Mouse (Mus musculus) liver, embryonic 14.5 days (tissue): Measurements from ENCODE around the gene Kdm3a. TPM values are rescaled to one million over a fixed set of nuclear protein-coding genes. Genes with fewer than 3 reads are reported as not detected.

ENCODE experiments used
- ATAC-seq: fragments of 200-750 bp; cut with Nextera tagmentation; 2 replicates; pipeline ENCODE4 v1.8.0; 2017; ENCODE audit warnings: moderate number of reproducible peaks, mild to moderate bottlenecking, moderate library complexity; ENCODE audit not compliant: insufficient read depth
- DNase-seq, 3 experiments: peaks; one replicate each; pipeline ENCODE4 v3.0.0-alpha.2; 2012 to 2013; ENCODE audit warnings: low read depth in 3 of 3, low spot score in 3 of 3
- H3K27ac ChIP-seq: fragments of 300-500 bp; sonication (generic); 2 replicates; pipeline ENCODE4 v1.5.1; 2014; ENCODE audit warnings: moderate library complexity, mild to moderate bottlenecking, control low read depth, inconsistent platforms
- H3K27me3 ChIP-seq: fragments of 300-500 bp; sonication (generic); 2 replicates; pipeline ENCODE4 v1.6.1; 2014; ENCODE audit warnings: mild to moderate bottlenecking, low read length, moderate library complexity; ENCODE audit not compliant: control insufficient read depth, insufficient read depth
- H3K36me3 ChIP-seq: fragments of 300-500 bp; sonication (generic); replicated peaks from 2 replicates; pipeline ENCODE4 v1.6.1; 2014; ENCODE audit warnings: low read depth; ENCODE audit not compliant: control insufficient read depth, insufficient read depth
- H3K4me1 ChIP-seq, 2 experiments: fragments of 200-500 bp in 1 of 2; fragments of 300-500 bp in 1 of 2; sonication (generic) in 1 of 2; replicated peaks; 2 replicates each; pipeline ENCODE4 v1.6.1; 2012 to 2014; ENCODE audit warnings: antibody characterized with exemption in 1 of 2, inconsistent platforms in 1 of 2, low read length in 1 of 2; ENCODE audit not compliant: control insufficient read depth in 2 of 2, insufficient read depth in 2 of 2
- H3K4me2 ChIP-seq: fragments of 300-500 bp; sonication (generic); 2 replicates; pipeline ENCODE4 v1.6.1; 2014; ENCODE audit warnings: low read depth, mild to moderate bottlenecking, control low read depth, moderate library complexity
- H3K4me3 ChIP-seq, 2 experiments: fragments of 200-500 bp in 1 of 2; fragments of 300-500 bp in 1 of 2; sonication (generic) in 1 of 2; 2 replicates each; pipeline ENCODE4 v1.5.1; 2012 to 2014; ENCODE audit warnings: low read depth in 2 of 2, low read length in 2 of 2, mild to moderate bottlenecking in 2 of 2, control low read depth in 1 of 2, inconsistent platforms in 1 of 2, moderate library complexity in 1 of 2; ENCODE audit not compliant: insufficient read depth in 1 of 2
- H3K9ac ChIP-seq: fragments of 300-500 bp; sonication (generic); replicated peaks from 2 replicates; pipeline ENCODE4 v1.6.1; 2014; ENCODE audit warnings: mild to moderate bottlenecking, control low read depth, moderate library complexity
- H3K9me3 ChIP-seq: fragments of 300-500 bp; sonication (generic); 2 replicates; pipeline ENCODE4 v1.6.1; 2016; ENCODE audit warnings: low read length, mixed read lengths; ENCODE audit not compliant: control insufficient read depth
- CTCF ChIP-seq: IDR thresholded peaks from 2 replicates; pipeline ENCODE4 v1.5.1; 2016; ENCODE audit warnings: antibody characterized with exemption, low read depth, control low read depth
- EP300 ChIP-seq: IDR thresholded peaks from 2 replicates; pipeline ENCODE4 v1.6.1; 2016; ENCODE audit warnings: antibody characterized with exemption, low read depth
- WGBS: fragments of 180-500 bp; shearing (Covaris S2); extraction: QIAGEN DNeasy Blood & Tissue Kit; methylation state at CpG from one replicate; pipeline ENCODE4 v1.1.7; 2014; ENCODE audit not compliant: insufficient replicate concordance; 5-methylcytosine and 5-hydroxymethylcytosine counted together
- polyA plus RNA-seq, 2 experiments: library from polyadenylated mRNA; depleted of rRNA in 1 of 2; stranded (reverse) in 1 of 2; unstranded in 1 of 2; fragments of >200 nt; fragmentation: Nextera tagmentation in 1 of 2; extraction: Ambion mirVana in 1 of 2; gene quantifications; 2 replicates each; pipeline versions ENCODE4 v1.2.1 to v1.2.3; 2012 to 2014

Gene Kdm3a
- polyA plus RNA-seq, 2 experiments = 8.6 to 11.8 TPM

DNA sequence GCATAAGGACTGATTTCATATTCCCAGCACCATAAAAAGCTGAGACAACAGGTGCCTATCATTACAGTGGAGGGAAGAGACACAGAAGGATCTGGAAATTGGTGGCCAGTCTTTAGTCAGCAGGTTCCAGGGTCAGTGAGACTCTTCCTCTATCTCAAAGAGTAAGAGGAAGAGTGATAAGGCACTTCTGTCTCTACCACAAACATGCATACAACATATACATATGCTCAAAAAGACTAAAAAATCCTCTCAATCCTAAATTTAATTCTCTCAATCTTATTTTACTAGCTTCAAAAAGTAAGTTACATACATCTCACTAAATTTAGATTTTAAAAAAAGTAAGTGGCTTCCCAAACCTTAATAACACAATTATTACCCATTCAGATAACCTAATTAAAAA, 5.5 kb downstream of the Kdm3a start:
- Histone ChIP-seq H3K9me3 (no peaks in the 10 kb centered on the region), H3K36me3 (peaks cover 40% of the 10 kb centered on the region)
- TF ChIP-seq EP300 (no peak), CTCF (no peak)

DNA sequence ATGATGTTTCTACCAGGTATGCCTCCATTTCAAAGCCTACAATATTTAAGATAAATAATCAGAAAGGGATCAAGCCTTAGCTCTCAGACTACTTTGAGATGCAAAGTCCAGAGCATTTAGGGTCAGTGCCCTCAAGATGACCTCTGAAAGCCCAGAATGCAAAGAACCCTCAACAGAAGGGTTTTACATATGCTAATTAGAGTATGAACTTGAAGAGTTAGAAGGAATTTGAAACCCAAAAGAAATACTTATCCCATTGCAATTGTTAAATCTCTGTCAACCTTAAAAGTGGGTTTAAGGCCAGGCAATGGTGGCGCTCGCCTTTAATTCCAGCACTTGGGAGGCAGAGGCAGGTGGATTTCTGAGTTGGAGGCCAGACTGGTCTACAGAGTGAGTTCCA, 6.8 kb downstream of the Kdm3a start:
- no peak overlapping the region for H3K4me2 ChIP-seq
- H3K4me1 ChIP-seq = peaks cover 4 to 6% of the 10 kb centered on the region in 2 experiments
- H3K27me3 ChIP-seq = no peaks in the 10 kb centered on the region
- 87% methylated on average over 2 of the region's 2 CpGs for WGBS
- TF ChIP-seq CTCF = no peak
- TF ChIP-seq EP300 = no peak
- DNase-seq (no peak), ATAC-seq (no peak)
- H3K27ac ChIP-seq = no peak overlapping the region
- H3K9ac ChIP-seq = no peak overlapping the region
- no peaks in the 10 kb centered on the region for H3K9me3 ChIP-seq
- H3K4me3 ChIP-seq = no peak overlapping the region
- H3K36me3 ChIP-seq = peaks cover 42% of the 10 kb centered on the region

More for the DNA sequence above, 5.5 kb downstream of the Kdm3a start:
- Histone ChIP-seq H3K27me3 (no peaks in the 10 kb centered on the region), H3K4me3 (no peak overlapping the region), H3K4me1 (peaks cover 12 to 13% of the 10 kb centered on the region in 2 experiments), H3K9ac (no peak overlapping the region), H3K4me2 (no peak overlapping the region), H3K27ac (no peak overlapping the region)
- DNase-seq = no peak
- ATAC-seq = no peak

DNA sequence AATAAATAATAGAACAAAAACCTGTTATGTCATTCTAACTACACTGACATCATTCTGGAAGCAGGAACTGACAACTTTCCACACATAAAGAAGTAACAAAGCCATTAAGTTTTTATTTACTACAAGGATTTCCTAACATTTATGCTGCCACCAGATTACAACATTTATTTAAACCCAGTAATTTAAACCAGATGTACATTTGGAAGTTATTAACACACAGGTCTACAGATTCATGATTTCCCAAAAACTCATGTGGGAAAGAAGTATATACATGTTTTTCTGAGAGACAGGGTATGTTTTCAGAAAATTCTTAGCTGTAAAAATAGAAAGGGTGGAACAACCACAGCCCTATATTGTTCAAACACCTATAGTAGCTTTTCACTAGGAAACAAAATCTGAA, 8.1 kb downstream of the Kdm3a start:
- Histone ChIP-seq H3K27ac (no peak overlapping the region), H3K4me1 (no peaks in the 10 kb centered on the region), H3K4me2 (no peak overlapping the region), H3K9me3 (no peaks in the 10 kb centered on the region), H3K9ac (no peak overlapping the region), H3K4me3 (no peak overlapping the region), H3K27me3 (no peaks in the 10 kb centered on the region), H3K36me3 (peaks cover 48% of the 10 kb centered on the region)
- ATAC-seq (no peak), DNase-seq (no peak)
- TF ChIP-seq CTCF = no peak
- TF ChIP-seq EP300 = no peak

DNA sequence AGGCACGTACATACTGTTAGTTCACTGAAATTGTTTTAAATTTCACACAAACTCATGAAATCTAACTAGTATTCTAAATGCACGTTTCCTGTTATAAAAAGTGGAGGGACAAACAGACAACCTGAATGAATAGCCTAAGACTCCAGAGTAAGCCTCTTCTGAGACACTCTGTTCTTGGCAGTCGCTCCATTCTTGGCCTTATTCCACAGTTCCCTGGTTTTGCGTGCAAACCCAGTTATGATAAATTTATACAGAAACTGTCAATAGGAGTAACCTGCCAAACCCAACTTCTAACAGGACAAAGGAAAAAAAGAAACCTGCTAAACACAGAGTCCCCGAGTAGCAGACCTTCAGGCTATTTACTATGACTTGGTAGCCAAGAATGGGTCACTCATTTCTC, 10.8 kb downstream of the Kdm3a start:
- Histone ChIP-seq H3K27ac (no peak overlapping the region), H3K4me3 (no peak overlapping the region), H3K9me3 (no peaks in the 10 kb centered on the region), H3K4me2 (no peak overlapping the region), H3K36me3 (peaks cover 44% of the 10 kb centered on the region), H3K4me1 (no peaks in the 10 kb centered on the region), H3K27me3 (no peaks in the 10 kb centered on the region), H3K9ac (no peak overlapping the region)
- TF ChIP-seq EP300 (no peak), CTCF (no peak)
- no peak for DNase-seq
- no peak for ATAC-seq
- 86% methylated on average over 5 of the region's 5 CpGs for WGBS

DNA sequence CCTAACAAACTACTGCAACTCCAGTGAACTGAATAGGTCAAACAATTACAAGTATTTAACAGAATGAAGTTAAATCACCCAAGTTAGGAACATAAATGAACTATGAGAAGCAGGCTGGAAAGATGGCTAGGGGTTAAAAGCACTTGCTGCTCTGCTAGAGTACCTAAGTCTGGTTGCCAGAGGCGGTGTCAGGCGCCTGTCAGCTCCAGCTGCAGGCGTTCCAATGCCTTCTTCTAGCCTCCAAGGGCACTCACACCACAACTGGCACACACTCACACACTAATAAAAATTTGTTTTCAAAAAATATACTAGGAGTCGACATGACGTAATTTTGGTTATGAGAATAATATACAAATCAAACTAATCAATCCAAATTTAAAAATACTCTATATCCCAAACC, 11.2 kb downstream of the Kdm3a start:
- ATAC-seq = no peak
- no peak overlapping the region for H3K4me3 ChIP-seq
- no peak for TF ChIP-seq CTCF
- no peak for TF ChIP-seq EP300
- H3K27ac ChIP-seq = no peak overlapping the region
- H3K36me3 ChIP-seq = peaks cover 46% of the 10 kb centered on the region
- DNase-seq = no peak
- H3K27me3 ChIP-seq = no peaks in the 10 kb centered on the region
- whole genome bisulfite sequencing = 84% methylated on average over 5 of the region's 5 CpGs
- H3K4me1 ChIP-seq = no peaks in the 10 kb centered on the region
- no peak overlapping the region for H3K4me2 ChIP-seq
- no peaks in the 10 kb centered on the region for H3K9me3 ChIP-seq
- no peak overlapping the region for H3K9ac ChIP-seq

DNA sequence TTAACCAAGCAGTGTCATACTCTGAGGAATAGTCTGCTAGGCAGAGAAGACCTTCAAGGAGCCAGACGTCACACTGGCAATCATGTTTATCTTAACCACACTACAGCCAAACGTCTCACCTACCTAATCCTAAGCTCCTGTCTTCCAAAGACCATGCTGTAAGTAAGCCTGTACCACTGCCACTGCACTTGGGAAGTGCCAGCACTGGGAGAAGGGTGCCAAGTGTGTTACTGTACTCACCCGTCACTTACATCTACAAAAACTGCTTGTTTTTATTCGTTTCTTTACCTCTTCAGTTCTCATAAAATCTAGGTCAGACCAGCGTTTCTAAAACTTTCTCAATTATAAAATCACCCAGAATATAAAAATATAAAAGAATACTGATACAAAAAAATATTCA, 15.8 kb downstream of the Kdm3a start:
- no peak for DNase-seq
- no peak for ATAC-seq
- no peak overlapping the region for H3K4me2 ChIP-seq
- 72% methylated on average over 5 of the region's 5 CpGs for WGBS
- H3K27me3 ChIP-seq = no peaks in the 10 kb centered on the region
- no peaks in the 10 kb centered on the region for H3K4me1 ChIP-seq
- no peak for TF ChIP-seq EP300
- no peak for TF ChIP-seq CTCF
- no peak overlapping the region for H3K27ac ChIP-seq
- peaks cover 39% of the 10 kb centered on the region for H3K36me3 ChIP-seq
- H3K9ac ChIP-seq = no peak overlapping the region
- no peak overlapping the region for H3K4me3 ChIP-seq
- no peaks in the 10 kb centered on the region for H3K9me3 ChIP-seq
